Mouse (Mus musculus) lung, adult 18-20 months (tissue): Measurements from ENCODE around the gene Plk5.

Experiments
- DNase-seq, 2 experiments: peaks; one replicate each; pipeline ENCODE4 v3.0.0; 2022; ENCODE audit warnings: mixed read lengths in 2 of 2

Plk5 gene

DNA sequence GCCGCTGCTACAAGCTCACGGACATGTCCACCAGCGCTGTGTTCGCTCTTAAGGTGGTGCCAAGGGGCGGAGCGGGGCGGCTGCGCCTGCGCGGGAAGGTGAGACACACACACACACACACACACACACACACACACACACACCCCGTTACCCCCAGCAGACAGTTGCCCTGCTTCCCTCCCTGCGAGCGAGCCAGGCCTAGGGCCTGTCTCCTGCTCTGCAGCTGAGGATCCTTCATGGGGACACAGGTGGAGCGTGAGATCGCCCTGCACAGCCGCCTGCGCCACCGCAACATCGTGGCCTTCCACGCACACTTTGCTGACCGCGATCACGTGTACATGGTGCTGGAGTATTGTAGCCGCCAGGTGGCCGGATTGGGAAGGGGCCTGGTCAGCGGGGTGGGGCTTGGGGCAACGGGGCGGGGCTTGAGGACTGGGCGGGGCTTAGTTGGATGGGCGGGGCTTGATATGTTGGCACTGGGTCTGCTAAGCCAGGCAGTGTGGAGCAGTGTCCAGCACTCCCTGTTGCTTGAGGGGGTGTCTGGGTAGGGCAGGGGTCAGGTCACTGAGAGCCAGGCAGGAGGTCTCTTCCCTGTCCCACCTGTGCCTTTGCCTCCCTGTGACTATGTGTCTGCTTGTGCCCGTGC lies 1.9 kb downstream of the Plk5 start:
- DNase-seq, result peak; percentile 33 to 55

DNA sequence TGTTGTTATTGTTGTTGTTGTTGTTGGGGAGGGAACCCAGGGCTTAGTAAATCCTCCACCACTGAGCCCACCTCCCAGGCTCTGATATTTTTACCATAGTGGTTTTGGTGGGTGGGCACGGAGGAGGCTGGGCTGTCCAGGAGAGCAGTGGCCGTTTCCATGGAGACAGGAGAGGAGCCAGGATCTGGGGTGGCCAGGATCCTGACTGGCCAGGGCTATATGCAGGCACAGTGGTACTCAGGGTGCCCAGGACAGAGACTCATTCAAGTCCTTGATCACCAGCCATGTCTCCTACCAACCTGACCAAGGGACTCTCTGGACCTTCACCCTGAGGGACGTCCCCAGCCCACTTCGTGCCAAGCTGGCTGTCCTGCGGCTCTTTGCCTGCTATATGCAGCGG lies 7.5 kb downstream of the Plk5 start:
- DNase-seq, result no peak

DNA sequence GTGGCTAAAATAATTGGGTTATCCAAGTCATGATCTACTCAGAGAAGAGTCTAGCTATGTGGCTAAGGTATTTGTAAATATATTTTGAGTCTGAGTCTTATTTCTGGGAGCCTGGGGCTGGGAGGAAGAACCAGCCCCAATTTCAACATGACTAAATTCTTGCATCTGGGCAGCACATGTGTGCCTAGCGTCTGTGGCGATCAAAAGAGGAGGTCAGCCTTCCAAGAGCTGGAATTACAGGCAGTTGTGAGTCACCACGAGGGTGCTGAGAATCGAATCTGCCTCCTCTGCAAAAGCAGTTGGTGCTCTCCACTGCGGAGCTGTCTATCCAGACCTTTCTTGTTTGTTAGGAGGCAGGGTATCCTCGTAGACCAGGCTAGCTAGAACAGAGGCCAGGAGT lies 9.5 kb downstream of the Plk5 start:
- no peak for DNase-seq

DNA sequence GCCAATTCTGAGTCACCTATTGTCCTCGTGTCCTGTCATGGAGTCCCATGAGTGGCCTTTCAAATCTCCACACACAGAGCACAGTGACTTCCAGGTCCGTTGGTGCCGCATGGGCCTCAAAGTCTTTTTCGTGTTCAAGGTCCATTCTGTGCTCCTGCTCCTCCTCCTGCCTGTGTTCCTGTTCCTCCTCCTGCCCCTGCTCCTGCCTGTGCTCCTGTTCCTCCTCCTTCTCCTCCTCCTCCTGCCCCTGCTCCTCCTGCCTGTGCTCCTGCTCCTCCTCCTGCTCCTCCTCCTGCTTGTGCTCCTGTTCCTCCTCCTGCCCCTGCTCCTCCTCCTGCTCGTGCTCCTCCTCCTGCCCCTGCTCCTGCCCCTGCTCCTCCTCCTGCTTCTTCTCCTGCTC lies 11.7 kb downstream of the Plk5 start:
- DNase-seq, result no peak

DNA sequence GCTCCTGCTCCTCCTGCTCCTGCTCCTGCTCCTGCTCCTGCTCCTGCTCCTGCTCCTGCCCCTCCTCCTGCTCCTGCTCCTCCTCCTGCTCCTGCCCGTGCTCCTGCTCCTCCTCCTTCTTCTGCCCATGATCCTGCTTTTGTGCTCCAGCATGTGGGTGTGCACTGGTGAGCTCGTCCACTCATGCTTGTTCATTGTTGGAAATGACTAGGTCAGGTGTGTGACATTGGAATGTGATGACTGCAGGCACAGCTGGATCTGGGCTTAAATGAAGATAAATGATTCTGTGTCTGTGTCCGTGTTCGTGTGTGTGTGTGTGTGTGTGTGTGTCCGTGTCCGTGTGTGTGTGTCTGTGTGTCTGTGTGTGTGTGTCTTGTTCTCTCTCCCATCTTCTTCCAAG lies 12.1 kb downstream of the Plk5 start:
- DNase-seq, result no peak

DNA sequence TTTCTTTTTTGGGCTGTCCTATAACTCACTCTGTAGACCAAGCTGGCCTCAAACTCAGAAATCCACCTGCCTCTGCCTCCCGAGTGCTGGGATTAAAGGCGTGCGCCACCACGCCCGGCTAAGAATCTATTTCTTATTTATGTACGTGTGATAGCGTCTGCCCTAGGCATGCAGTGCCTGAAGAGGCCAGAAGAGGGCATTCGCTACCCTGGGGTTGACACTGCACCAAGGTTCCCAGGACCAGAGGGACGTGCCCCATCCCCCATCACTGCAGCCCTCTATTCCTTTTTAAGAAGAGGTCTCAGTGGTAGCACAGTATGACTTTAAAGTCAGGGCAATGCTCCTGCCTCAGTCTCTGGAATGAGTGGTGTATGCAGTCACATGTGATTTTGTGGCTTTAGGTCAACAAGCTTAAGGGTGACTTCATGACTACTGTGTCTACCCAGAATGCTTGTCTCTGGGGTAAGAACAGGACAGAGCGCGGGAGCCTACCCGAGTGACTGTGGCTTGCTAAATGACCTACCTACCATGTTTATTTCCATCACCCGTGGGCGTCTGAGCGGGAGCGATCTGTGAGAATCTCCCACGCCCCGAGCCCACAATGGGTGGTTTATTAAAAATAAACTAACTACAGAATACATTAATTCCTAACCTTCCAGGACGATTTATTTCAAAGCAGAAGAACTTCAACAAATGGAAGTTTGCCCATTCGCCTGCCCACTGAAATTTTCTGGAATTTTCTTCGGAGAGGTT lies 13.9 kb downstream of the Plk5 start:
- no peak for DNase-seq

DNA sequence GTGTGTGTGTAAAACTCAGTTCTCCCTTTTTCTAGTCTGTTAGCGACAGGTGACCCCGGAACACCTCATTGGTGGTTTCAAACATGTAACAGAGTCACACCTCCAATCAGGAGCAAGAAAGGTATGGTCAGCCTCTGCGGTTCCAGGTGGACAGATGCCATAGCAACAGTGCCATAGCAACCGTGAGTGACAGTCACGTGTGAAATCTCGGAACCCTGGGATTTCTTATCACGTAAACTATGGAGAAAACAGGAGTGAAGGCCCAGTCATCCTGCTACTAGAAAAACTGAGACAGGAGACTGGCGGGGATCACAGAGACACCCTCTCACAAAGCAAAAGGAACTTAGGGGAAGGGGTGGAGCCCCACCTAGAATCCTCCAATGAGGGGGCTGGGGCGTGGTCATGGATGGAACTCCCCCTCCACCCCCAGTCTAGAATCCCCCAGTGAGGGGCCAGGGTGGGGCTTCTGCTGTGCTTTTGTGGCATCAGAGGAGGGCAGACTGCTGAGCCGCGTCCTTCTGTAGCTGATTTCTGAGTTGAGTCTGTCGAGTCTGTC lies 15.2 kb downstream of the Plk5 start:
- peak; percentile 81 to 84 for DNase-seq

DNA sequence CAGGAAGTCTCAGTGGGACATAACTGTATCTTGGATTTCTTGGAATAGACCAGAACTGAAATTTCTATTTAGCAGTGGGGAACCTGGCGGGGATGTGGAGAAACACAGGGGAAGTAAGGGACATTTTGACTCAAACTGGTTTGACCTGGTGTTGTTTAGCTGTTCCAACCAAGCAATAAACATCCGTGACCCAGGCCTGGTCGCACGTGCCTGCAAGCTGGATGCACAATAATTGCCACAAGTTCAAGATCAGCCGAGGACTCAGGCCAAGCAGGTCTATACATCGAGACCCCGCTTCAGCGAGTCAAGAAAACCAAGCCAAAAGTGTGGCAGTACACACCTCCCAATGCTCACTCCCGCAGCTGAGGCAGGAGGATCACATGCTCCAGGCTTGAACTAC lies 15.7 kb downstream of the Plk5 start:
- DNase-seq, result no peak

DNA sequence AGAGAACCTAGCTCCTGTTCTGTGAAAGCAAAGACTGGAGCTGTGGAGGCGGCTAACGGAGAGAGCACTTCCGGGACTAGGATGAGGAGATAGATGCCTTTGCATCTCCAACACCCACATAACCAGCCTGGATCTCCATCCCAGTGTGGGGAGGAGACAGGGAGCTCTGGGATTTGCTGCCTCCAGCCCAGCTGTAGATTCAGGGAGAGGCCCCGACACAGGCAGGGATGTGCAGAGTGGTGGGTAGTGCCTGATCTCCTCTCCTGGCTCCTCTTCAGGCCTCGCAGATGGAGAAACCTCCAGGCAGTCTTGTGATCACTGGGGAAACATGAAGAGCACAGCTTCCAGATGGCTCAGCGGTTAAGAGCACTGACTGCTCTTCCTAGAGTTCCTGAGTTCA lies 16.4 kb downstream of the Plk5 start:
- DNase-seq, result no peak

DNA sequence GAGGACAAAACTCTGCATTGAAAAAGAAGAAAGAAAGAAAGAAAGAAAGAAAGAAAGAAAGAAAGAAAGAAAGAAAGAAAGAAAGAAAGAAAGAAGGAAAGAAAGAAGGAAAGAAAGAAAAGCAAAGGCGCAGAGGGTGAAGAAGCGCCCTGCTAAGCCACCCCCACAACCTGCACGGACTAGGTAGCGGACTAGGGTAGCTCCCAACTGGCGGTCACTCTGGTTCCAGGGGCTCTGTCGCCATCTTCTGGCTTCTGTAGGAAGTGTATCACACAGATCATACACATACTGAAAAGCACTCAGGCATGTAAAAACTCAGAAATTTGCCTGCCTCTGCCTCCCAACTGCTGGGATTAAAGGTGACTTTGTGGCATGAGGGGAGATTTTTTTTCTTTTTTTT lies 17.8 kb downstream of the Plk5 start:
- peak; percentile 78 to 84 for DNase-seq

DNA sequence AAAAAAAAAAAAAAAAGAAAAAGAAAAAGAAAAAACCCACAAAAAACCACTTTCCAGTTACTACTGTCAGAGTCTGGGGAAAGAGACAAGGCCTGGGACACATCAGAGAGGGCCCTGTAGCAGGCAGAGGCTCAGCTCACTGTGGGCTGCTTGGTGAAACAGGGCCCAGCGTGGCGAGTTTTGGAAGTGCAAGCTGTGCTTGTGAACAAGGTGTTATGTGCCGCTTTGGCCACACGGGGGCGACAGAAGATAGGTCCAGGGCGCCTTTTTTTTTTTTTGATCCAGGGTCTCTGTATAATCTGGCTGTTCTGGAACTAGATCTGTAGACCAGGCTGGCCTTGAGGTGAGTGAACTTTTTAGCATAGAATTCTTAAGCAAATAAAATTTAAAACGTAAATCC lies 19.9 kb downstream of the Plk5 start:
- peak; percentile 86 to 92 for DNase-seq

DNA sequence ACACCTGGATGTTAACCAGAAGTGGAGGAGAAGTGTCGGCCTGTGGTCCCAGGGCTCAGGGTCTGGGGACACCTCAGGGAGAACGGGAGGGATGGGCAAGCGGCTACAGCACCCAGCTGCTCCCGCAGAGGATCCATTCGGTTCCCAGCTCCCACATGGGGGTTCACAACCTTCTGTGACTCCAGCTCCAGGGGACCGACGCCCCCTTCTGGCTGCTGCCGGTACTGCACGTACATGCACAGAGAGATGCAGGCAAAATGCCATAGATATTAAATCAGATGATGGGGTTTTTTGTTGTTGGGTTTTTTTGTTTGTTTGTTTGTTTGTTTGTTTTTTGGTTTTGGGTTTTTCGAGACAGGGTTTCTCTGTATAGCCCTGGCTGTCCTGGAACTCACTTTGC lies 21.5 kb downstream of the Plk5 start:
- no peak for DNase-seq

DNA sequence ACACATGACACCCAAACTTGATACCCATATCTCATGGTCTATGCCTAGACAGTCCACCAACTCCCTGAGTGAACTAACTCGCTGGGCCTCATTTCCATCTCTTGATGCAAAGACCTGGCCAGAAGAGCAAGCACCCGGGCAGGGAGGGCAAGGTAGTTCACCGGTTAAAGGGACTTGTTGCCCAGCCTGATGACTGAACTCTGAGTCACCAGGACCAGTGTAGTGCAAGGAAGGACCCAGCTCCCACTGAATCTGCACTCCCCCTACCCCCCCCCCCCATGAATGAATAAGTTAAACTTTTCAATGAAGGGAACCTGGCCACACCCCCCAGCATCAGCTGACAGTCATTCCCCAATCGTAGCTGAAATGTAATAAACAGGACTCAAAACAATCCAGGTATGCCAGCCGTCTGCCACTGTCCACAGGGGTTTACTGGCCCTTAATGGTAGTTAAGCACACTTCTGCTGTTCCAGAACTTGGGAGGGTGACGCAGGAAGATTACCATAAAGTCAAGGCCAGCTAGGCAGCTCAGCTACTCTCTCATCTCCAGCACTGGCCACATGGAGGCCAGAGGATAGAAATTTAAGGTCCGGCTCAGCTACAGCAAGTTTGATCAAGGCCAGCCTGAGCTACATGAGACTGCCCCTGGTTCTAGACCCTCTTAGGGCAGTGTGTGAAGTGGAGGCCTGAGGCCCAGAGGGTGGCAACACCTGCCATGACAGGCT lies 26.5 kb downstream of the Plk5 start:
- DNase-seq, result no peak

DNA sequence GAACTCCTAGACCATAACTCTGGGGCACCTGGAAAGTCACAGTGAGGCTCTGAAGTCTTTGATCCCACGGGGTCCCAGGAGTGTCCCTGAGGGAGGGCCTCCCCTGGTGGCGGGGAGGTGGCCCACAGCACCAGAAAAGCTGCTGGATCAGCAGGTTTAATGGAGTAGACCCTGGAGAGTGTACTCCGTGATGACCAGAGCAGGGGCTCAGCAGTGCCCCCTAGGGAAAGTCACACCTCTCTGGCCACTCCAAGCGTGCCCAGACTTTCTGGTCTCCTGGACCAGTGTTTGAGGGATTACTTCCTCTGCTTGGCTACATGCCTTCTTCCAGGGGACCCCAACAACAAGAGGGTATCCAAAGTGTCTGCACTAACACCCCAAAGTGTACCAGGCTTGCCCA lies 27.2 kb downstream of the Plk5 start:
- DNase-seq, result no peak

DNA sequence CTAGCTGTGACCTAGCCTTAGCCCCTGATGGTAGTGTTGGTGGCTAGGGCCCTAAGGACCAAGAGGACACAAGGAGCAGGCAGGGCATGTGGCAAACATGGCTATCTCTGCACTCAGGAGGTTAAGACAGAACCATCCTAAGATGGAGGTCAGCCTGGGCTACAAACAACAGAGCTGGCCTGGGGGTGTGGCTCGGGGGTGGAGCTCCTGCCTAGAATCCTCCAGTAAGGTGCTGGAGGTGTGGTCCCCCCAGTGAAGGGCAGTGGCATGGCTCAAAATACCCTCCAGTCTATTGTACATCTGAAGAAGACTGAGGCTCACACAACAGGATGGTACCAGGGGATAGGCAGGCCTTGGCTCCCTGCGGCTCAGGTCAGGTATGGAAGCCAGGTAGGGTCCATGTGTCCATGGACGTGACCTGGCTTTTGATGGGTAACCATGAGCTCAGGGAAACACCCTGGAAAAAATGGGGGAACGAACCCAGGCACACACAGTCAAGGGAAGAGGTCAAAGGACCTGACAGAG lies 27.9 kb downstream of the Plk5 start:
- no peak for DNase-seq

DNA sequence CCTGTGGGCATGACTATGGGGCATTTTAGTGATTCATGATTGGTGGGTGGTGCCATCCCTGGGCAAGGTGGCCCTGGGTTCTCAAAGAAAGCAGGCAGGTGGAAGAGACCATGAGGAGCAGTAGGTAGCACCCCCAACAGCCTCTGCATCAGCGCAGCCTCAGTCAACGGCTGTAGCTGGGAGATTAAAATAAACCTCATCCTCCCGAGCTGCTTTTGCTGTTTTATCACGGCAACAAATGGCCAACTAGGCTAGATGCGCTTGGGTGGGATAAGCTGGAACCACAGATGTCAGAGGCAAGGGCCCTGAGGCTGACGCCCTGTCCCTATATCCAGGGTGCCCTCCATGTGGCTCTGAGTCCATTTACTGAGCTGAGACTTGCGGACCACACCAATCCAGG lies 28.4 kb downstream of the Plk5 start:
- no peak for DNase-seq

DNA sequence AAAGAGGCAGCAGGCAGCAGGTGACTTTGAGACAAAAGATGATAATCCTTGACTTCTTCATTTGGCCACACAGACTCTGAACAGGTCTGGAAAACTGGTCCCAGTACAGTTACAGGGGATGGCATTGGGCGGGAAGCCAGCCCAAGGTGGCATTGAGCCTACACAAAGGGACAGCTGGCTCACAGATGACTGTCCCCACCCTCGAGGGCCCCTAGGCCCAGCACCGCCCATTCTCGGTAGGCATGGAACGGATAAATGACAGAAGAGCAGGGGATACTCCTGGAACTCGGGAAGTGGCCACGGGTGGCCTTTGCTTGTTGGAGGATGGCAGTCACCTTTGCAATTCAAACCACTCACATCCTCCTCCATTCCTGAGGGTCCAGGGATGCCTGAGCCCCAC lies 29.1 kb downstream of the Plk5 start:
- DNase-seq, result no peak

DNA sequence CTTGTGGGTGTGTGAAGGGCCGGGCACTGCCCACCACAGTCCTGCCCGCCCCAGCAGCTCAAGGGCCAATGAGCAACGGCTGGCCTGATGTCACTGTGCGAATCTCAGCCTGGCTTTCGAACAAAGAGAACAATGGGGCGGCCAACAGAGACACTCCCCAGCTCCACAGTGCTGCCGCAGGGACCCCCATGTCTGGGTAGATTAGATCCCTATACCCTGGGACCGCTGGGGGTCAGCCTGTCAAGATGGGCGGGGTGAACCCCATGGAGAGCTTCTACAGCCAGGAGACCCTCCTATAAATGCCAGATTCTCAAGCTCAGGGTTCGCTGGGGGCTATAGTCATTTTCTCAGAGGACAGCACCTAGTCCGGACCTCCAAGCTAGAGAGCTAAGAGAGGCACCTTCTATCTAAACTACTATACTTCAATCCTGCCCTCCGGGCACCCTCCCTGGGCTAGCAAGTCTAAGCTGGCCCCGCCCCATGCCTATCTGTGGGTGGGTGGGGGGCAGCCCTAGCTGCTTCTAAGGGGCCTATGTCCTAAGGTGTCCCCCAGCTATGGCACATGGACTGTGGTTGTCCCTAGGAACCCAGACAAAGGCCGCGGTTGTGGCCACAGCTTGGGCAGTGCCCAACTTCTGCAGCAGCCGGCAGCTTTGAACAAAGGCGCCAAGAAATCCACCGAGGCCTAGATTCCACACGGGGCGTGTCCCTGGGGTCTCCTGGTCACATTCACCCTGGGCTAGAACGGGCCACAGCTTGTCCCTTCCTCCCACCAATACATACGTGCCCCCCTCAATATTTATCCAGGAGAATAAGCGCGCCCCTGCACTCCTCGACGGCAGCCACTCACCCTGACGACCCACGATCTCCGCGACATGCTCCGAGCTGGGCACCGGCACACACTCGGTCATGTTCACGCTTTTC lies 29.8 kb downstream of the Plk5 start:
- DNase-seq, result peak in 1 of 2 experiments; percentile 42

DNA sequence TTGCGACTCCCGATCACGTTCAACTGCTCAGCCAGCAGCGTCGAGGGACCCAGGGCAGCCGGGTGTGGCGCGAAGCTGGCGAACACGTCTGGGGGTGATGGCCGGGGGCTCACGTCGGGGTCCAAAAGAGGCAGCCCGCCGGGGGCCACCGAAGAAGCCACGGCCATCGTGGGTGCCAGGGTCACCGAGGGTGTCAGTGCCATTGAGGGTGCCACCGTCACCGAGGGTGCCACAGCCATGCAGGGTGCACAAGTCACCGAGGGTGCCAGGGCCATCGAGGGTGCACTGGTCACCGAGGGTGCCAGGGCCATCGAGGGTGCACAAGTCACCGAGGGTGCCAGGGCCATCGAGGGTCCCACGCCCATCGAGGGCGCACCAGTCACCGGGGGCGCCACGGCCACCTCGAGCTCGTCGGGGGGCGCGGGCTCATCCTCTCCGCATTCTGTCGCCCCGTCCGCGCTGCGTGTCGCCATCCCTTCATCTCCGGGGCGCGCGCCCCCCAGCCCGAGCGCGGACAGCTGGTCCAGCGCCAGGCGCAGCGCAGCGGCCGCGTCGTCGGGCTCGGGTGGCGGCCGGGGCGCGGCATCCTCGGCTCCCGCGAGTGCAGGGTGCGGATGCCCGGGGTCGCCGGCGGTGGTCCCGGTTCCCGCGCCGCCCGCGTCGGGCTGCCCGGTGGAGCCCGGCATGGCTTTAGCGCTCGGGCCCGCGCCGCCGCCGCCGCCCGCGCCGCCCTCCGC lies 30.6 kb downstream of the Plk5 start:
- DNase-seq, result no peak

DNA sequence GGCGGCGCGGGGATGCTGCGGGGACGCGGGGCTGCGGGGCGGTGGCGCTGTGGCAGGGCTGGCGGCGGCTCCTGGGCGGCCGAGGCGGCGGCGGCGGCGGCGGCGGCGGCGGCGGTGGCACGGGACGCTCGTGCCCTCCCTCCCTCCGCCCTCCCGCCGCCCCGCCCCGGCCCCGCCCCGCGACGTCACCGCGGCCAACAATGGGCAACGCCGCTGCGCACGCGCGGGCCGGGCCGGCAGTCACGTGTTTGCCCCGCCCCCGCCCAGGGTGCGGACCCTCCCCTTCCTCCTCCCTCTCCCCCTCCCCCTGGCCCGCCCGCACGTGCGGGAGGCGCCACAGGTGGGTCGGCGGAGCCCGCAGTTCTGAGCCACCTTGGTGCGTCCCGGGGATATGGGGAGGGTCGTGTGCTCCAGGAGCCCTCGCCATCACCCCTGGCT lies 31.3 kb downstream of the Plk5 start, which contains the start of gene Mex3d:
TSS of gene Mex3d (minus strand) at position 138 of the 438 bp plus-strand sequence.
- peak; percentile 80 to 86 for DNase-seq

DNA sequence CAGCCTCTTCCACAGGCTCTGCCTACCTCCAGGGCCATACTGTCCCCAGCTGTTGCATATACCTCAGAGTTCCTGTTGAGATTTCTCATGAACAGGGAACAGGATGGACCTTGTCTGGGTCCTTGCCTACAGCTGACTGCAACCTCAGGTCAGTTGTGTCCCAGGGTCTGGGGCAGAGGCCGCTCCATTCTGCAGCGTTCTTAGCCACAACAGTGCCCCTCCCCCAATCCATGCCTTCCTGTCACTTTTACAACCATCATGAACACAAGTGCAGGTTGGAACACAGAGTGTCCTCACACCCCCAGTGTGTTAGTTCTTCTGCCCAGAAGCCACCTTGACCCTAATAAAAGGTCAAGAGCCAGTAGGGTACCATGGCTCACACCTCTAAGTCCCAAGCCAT lies 32.5 kb downstream of the Plk5 start:
- no peak for DNase-seq
